Mouse (Mus musculus) liver, adult 2 months (tissue): ENCODE results near the gene Kcnd3. TPM values are rescaled to one million over a fixed set of nuclear protein-coding genes. Genes with fewer than 3 reads are reported as not detected.
"Not testable (repeated sequence)": the region's sequence is repeated elsewhere in the genome, so short reads cannot be mapped to it uniquely, and the experiment has no call there.

ENCODE experiments used
- DNase-seq: peaks from one replicate; pipeline ENCODE4 v3.0.0-alpha.2; 2011; ENCODE audit warnings: low read depth, low spot score; ENCODE audit errors: extremely low read depth
- H3K27ac ChIP-seq: fragments of 200-500 bp; replicated peaks from 2 replicates; pipeline ENCODE4 v1.5.1; 2012; ENCODE audit warnings: low read depth, mild to moderate bottlenecking, control low read depth, inconsistent platforms, low read length; ENCODE audit not compliant: insufficient read depth
- H3K27me3 ChIP-seq: fragments of 200-500 bp; 2 replicates; pipeline ENCODE4 v1.6.1; 2012; ENCODE audit warnings: mild to moderate bottlenecking, moderate library complexity, low read length, inconsistent platforms; ENCODE audit not compliant: control insufficient read depth, insufficient read depth
- H3K36me3 ChIP-seq: fragments of 200-500 bp; 2 replicates; pipeline ENCODE4 v1.6.1; 2012; ENCODE audit warnings: low read length, inconsistent platforms; ENCODE audit not compliant: control insufficient read depth, insufficient read depth
- H3K4me1 ChIP-seq: fragments of 200-500 bp; 2 replicates; pipeline ENCODE4 v1.6.1; 2011; ENCODE audit warnings: low read length; ENCODE audit not compliant: control insufficient read depth, insufficient read depth
- H3K4me3 ChIP-seq: fragments of 200-500 bp; 2 replicates; pipeline ENCODE4 v1.5.1; 2011; ENCODE audit warnings: low read depth, mild to moderate bottlenecking, control low read depth, low read length, moderate library complexity; ENCODE audit not compliant: insufficient read depth
- H3K79me2 ChIP-seq: fragments of 200-500 bp; 2 replicates; pipeline ENCODE4 v1.6.1; 2012; ENCODE audit warnings: inconsistent platforms, mild to moderate bottlenecking, low read length, moderate library complexity; ENCODE audit not compliant: control insufficient read depth, insufficient read depth
- H3K9ac ChIP-seq: fragments of 200-500 bp; 2 replicates; pipeline ENCODE4 v1.6.1; 2012; ENCODE audit warnings: low read depth, mild to moderate bottlenecking, control low read depth, inconsistent platforms, low read length
- CTCF ChIP-seq: fragments of 200-500 bp; IDR thresholded peaks from 2 replicates; pipeline ENCODE4 v1.5.1; 2011; ENCODE audit warnings: low read depth, low read length, control low read depth
- POLR2A ChIP-seq: fragments of 200-500 bp; IDR thresholded peaks from 2 replicates; pipeline ENCODE4 v1.6.1; 2011; ENCODE audit warnings: low read length, control low read depth; ENCODE audit not compliant: insufficient read depth; ENCODE audit errors: extremely low read depth
- WGBS: fragments of 180-500 bp; shearing (Covaris S2); methylation state at CpG from one replicate; pipeline ENCODE4 v1.1.7; 2018; 5-methylcytosine and 5-hydroxymethylcytosine counted together
- polyA plus RNA-seq: library from polyadenylated mRNA; depleted of rRNA; stranded (reverse); fragments of >200 nt; gene quantifications from 2 replicates; pipeline ENCODE4 v1.2.3, GENCODE M21; 2012
- total RNA-seq: library from RNA; depleted of rRNA; stranded (reverse); fragments of >200 nt; gene quantifications from 2 replicates; pipeline ENCODE4 v1.2.3, GENCODE M21; 2014

Gene Kcnd3
- total and polyA plus RNA-seq, 2 experiments: under 0.01 to 0.04 TPM

- H3K27me3 ChIP-seq: no peaks in the 10 kb centered on the region
- WGBS: 72% methylated on average over 5 of the region's 5 CpGs
- H3K27ac ChIP-seq: no peak overlapping the region
- no peak for TF ChIP-seq POLR2A
- TF ChIP-seq CTCF: no peak
- H3K36me3 ChIP-seq: no peaks in the 10 kb centered on the region
- H3K9ac ChIP-seq: no peak overlapping the region
- no peak for DNase-seq
- no peaks in the 10 kb centered on the region for H3K4me1 ChIP-seq
- H3K4me3 ChIP-seq: no peak overlapping the region
- no peaks in the 10 kb centered on the region for H3K79me2 ChIP-seq
Measured at GRCm38 (mm10) chr3:105697148-105697441, 245.0 kb downstream of the Kcnd3 start.

- TF ChIP-seq CTCF (no peak), POLR2A (no peak)
- Histone ChIP-seq H3K36me3 (no peaks in the 10 kb centered on the region), H3K9ac (no peak overlapping the region), H3K27me3 (no peaks in the 10 kb centered on the region), H3K27ac (no peak overlapping the region), H3K4me1 (no peaks in the 10 kb centered on the region), H3K4me3 (no peak overlapping the region), H3K79me2 (no peaks in the 10 kb centered on the region)
- DNase-seq: no peak
- 54% methylated on average over 1 of the region's 1 CpGs for WGBS
Measured at GRCm38 (mm10) chr3:105698311-105698710, 246.2 kb downstream of the Kcnd3 start.

- WGBS: 77% methylated on average over 3 of the region's 3 CpGs
- H3K4me1 ChIP-seq: peaks cover 1% of the 10 kb centered on the region; the same call in 1 of the 2 replicates
- H3K27me3 ChIP-seq: no peaks in the 10 kb centered on the region
- no peak for TF ChIP-seq CTCF
- no peak overlapping the region for H3K4me3 ChIP-seq
- H3K27ac ChIP-seq: no peak overlapping the region
- no peak overlapping the region for H3K9ac ChIP-seq
- H3K36me3 ChIP-seq: no peaks in the 10 kb centered on the region
- no peak for DNase-seq
- no peaks in the 10 kb centered on the region for H3K79me2 ChIP-seq
Measured at GRCm38 (mm10) chr3:105699241-105699933, 247.3 kb downstream of the Kcnd3 start.

- not testable (repeated sequence) for DNase-seq, H3K79me2 ChIP-seq, H3K9ac ChIP-seq, H3K4me1 ChIP-seq, H3K4me3 ChIP-seq, H3K27me3 ChIP-seq, H3K27ac ChIP-seq, H3K36me3 ChIP-seq
- WGBS: 61% methylated on average over 1 of the region's 1 CpGs
Measured at GRCm38 (mm10) chr3:105700786-105701185, 248.7 kb downstream of the Kcnd3 start.

- DNase-seq: no peak
- Histone ChIP-seq H3K27me3 (no peaks in the 10 kb centered on the region), H3K4me1 (peaks cover 7% of the 10 kb centered on the region; the same call in 1 of the 2 replicates), H3K36me3 (no peaks in the 10 kb centered on the region), H3K27ac (no peak overlapping the region), H3K9ac (no peak overlapping the region), H3K4me3 (no peak overlapping the region), H3K79me2 (no peaks in the 10 kb centered on the region)
- 71% methylated on average over 5 of the region's 5 CpGs for WGBS
- TF ChIP-seq CTCF (no peak), POLR2A (no peak)
Measured at GRCm38 (mm10) chr3:105701399-105701798, 249.3 kb downstream of the Kcnd3 start.

GRCm38 (mm10) chr3:105703571-105703970 is 251.4 kb downstream of the Kcnd3 start:
- Histone ChIP-seq H3K4me3 (no peak overlapping the region), H3K4me1 (peaks cover 7% of the 10 kb centered on the region; the same call in 1 of the 2 replicates), H3K79me2 (no peaks in the 10 kb centered on the region), H3K27ac (no peak overlapping the region), H3K9ac (no peak overlapping the region), H3K36me3 (no peaks in the 10 kb centered on the region), H3K27me3 (no peaks in the 10 kb centered on the region)
- 70% methylated on average over 6 of the region's 6 CpGs for WGBS
- DNase-seq: no peak
- no peak for TF ChIP-seq CTCF
- TF ChIP-seq POLR2A: no peak
